Mouse (Mus musculus) liver, postnatal 0 days (tissue): ENCODE results near the gene Nprl3. TPM values are rescaled to one million over a fixed set of nuclear protein-coding genes. Genes with fewer than 3 reads are reported as not detected.

Experiments used
- ATAC-seq: fragments of 200-750 bp; cut with Nextera tagmentation; 2 replicates; pipeline ENCODE4 v1.8.0; 2017; ENCODE audit warnings: mild to moderate bottlenecking, moderate library complexity
- DNase-seq: peaks from one replicate; pipeline ENCODE4 v3.0.0-alpha.2; 2016
- H3K27ac ChIP-seq: fragments of 300-500 bp; sonication (generic); 2 replicates; pipeline ENCODE4 v1.5.1; 2014; ENCODE audit warnings: antibody characterized with exemption, moderate library complexity, mild to moderate bottlenecking, low read depth
- H3K27me3 ChIP-seq: fragments of 300-500 bp; sonication (generic); 2 replicates; pipeline ENCODE4 v1.6.1; 2014; ENCODE audit warnings: low read length, control low read depth, mixed read lengths; ENCODE audit not compliant: insufficient read depth
- H3K36me3 ChIP-seq: fragments of 300-500 bp; sonication (generic); replicated peaks from 2 replicates; pipeline ENCODE4 v1.6.1; 2014; ENCODE audit warnings: mild to moderate bottlenecking, control low read depth, low read length, moderate library complexity, mixed read lengths; ENCODE audit not compliant: insufficient read depth
- H3K4me1 ChIP-seq: fragments of 300-500 bp; sonication (generic); 2 replicates; pipeline ENCODE4 v1.6.1; 2014; ENCODE audit warnings: antibody characterized with exemption, mild to moderate bottlenecking, control low read depth; ENCODE audit not compliant: insufficient read depth
- H3K4me2 ChIP-seq: fragments of 300-500 bp; sonication (generic); 2 replicates; pipeline ENCODE4 v1.6.1; 2014; ENCODE audit warnings: low read depth, mild to moderate bottlenecking, low read length, moderate library complexity, mixed read lengths
- H3K4me3 ChIP-seq: fragments of 300-500 bp; sonication (generic); 2 replicates; pipeline ENCODE4 v1.5.1; 2014; ENCODE audit warnings: low read depth, low read length
- H3K9ac ChIP-seq: fragments of 300-500 bp; sonication (generic); replicated peaks from 2 replicates; pipeline ENCODE4 v1.6.1; 2014; ENCODE audit warnings: mild to moderate bottlenecking, moderate library complexity
- H3K9me3 ChIP-seq: fragments of 300-500 bp; sonication (generic); 2 replicates; pipeline ENCODE4 v1.6.1; 2016; ENCODE audit warnings: mild to moderate bottlenecking, control low read depth, low read length, mixed read lengths
- CTCF ChIP-seq: sonication (generic); IDR thresholded peaks from 2 replicates; pipeline ENCODE4 v1.5.1; 2016; ENCODE audit warnings: antibody characterized with exemption, low read depth
- EP300 ChIP-seq: IDR thresholded peaks from 2 replicates; pipeline ENCODE4 v1.6.1; 2016; ENCODE audit warnings: antibody characterized with exemption, low read depth, mild to moderate bottlenecking
- WGBS: fragments of 180-500 bp; shearing (Covaris S2); extraction: QIAGEN DNeasy Blood & Tissue Kit; methylation state at CpG from one replicate; pipeline ENCODE4 v1.1.7; 2014; ENCODE audit not compliant: insufficient replicate concordance; 5-methylcytosine and 5-hydroxymethylcytosine counted together
- polyA plus RNA-seq: library from polyadenylated mRNA; unstranded; fragments of >200 nt; fragmentation: Nextera tagmentation; extraction: Ambion mirVana; gene quantifications from 2 replicates; pipeline ENCODE4 v1.2.1, GENCODE M21; 2015

Nprl3 gene
- polyA plus RNA-seq, 1 experiment from 2014 or later, result 26.2 TPM

GRCm38 (mm10) chr11:32181246-32181645 lies 86.3 kb downstream of the Nprl3 start:
- no peaks in the 10 kb centered on the region for H3K36me3 ChIP-seq
- WGBS, result 77% methylated on average over 4 of the region's 4 CpGs
- H3K27ac ChIP-seq, result no peak overlapping the region
- H3K4me3 ChIP-seq, result no peak overlapping the region
- no peak overlapping the region for H3K9ac ChIP-seq
- TF ChIP-seq CTCF (no peak), EP300 (no peak)
- no peak overlapping the region for H3K4me2 ChIP-seq
- DNase-seq, result no peak
- H3K4me1 ChIP-seq, result no peaks in the 10 kb centered on the region
- no peaks in the 10 kb centered on the region for H3K27me3 ChIP-seq
- ATAC-seq, result no peak
- no peaks in the 10 kb centered on the region for H3K9me3 ChIP-seq

- H3K4me1 ChIP-seq, result no peaks in the 10 kb centered on the region
- H3K27ac ChIP-seq, result no peak overlapping the region
- TF ChIP-seq EP300 (no peak), CTCF (no peak)
- DNase-seq (no peak), ATAC-seq (no peak)
- 59% methylated on average over 1 of the region's 1 CpGs for WGBS
- H3K36me3 ChIP-seq, result no peaks in the 10 kb centered on the region
- H3K9ac ChIP-seq, result no peak overlapping the region
- no peak overlapping the region for H3K4me2 ChIP-seq
- no peaks in the 10 kb centered on the region for H3K27me3 ChIP-seq
- no peaks in the 10 kb centered on the region for H3K9me3 ChIP-seq
- no peak overlapping the region for H3K4me3 ChIP-seq
Measured at GRCm38 (mm10) chr11:32178506-32178905, 89.0 kb downstream of the Nprl3 start.

Other genes with a start within 250 kb of the Nprl3 start
- 0.05 TPM in 1 of 2 replicates, not detected in the other for gene Il9r, start 67.4 kb downstream of the Nprl3 start, polyA plus RNA-seq
- 30.1 and 32.9 TPM in 2 replicates for gene Snrnp25, start 62.3 kb downstream of the Nprl3 start, polyA plus RNA-seq
- 4.8 and 6.4 TPM in 2 replicates for gene Rhbdf1, start 45.4 kb downstream of the Nprl3 start, polyA plus RNA-seq
- 13.5 and 14.2 TPM in 2 replicates for gene Mpg, start 41.2 kb downstream of the Nprl3 start, polyA plus RNA-seq
- gene Hba-x, start 8.7 kb upstream of the Nprl3 start, polyA plus RNA-seq, result 5.6 and 6.3 TPM in 2 replicates
- 32,136 and 32,798 TPM in 2 replicates for gene Hba-a1, start 15.8 kb upstream of the Nprl3 start, polyA plus RNA-seq
- 70.9 and 75.1 TPM in 2 replicates for gene Hbq1b, start 19.3 kb upstream of the Nprl3 start, polyA plus RNA-seq
- gene Hba-a2, start 28.8 kb upstream of the Nprl3 start, polyA plus RNA-seq, result 64,656 and 66,091 TPM in 2 replicates
- 3.0 and 4.4 TPM in 2 replicates for gene Hbq1a, start 32.4 kb upstream of the Nprl3 start, polyA plus RNA-seq
- 0.49 and 0.79 TPM in 2 replicates for gene Sh3pxd2b, start 80.1 kb upstream of the Nprl3 start, polyA plus RNA-seq
- 3.1 and 3.2 TPM in 2 replicates for gene Ubtd2, start 187.7 kb upstream of the Nprl3 start, polyA plus RNA-seq